Mouse (Mus musculus) kidney, adult 2 months (tissue): Measurements from ENCODE around the gene Cnih2.

Experiments
- CTCF ChIP-seq: fragments of 200-500 bp; conservative IDR thresholded peaks from 2 replicates; pipeline ENCODE4 v1.5.1; 2011; ENCODE audit warnings: low read depth, mild to moderate bottlenecking, control low read depth, low read length, moderate library complexity, mixed read lengths; ENCODE audit not compliant: insufficient read depth, insufficient read length
- POLR2A ChIP-seq: fragments of 200-500 bp; IDR thresholded peaks from one replicate; pipeline ENCODE4 v1.6.1; 2011; ENCODE audit warnings: low read depth, low read length, control low read depth

DNA sequence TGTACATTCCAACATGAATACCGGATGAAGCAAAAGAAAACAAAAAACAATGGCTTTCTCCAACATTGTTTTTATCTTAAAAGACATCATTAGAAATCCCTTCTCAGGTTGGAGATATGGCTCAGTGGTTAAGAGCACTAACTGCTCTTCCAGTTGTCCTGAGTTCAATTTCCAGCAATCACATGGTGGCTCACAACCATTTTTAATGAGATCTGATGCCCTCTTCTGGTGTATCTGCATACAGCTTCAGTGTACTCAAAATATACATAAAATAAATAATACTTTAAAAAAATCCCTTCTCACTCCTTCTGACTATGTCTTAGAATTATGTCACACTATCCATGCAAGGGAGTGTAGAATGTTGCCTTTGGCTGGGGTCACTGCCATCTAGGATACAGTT is 19.0 kb downstream of the Cnih2 start:
- TF ChIP-seq CTCF (no peak), POLR2A (no peak)
